Mouse (Mus musculus) liver, embryonic 11.5 days (tissue): ENCODE data around the gene Cpsf3. TPM values are rescaled to one million over a fixed set of nuclear protein-coding genes. Genes with fewer than 3 reads are reported as not detected.

Source experiments
- ATAC-seq: fragments of 200-750 bp; cut with Nextera tagmentation; replicated peaks from 2 replicates; pipeline ENCODE4 v1.8.0; 2017; ENCODE audit warnings: moderate number of reproducible peaks, mild to moderate bottlenecking, moderate TSS enrichment, moderate library complexity; ENCODE audit not compliant: low FRiP score
- DNase-seq: peaks from one replicate; pipeline ENCODE4 v3.0.0-alpha.2; 2017; ENCODE audit warnings: low spot score
- H3K27ac ChIP-seq: fragments of 300-500 bp; sonication (generic); 2 replicates; pipeline ENCODE4 v1.5.1; 2014; ENCODE audit warnings: mild to moderate bottlenecking, low read depth, low read length, control low read depth
- H3K27me3 ChIP-seq: fragments of 300-500 bp; sonication (generic); replicated peaks from 2 replicates; pipeline ENCODE4 v1.6.1; 2014; ENCODE audit warnings: low read length, mixed read lengths; ENCODE audit not compliant: control insufficient read depth, insufficient read depth
- H3K36me3 ChIP-seq: fragments of 300-500 bp; sonication (generic); 2 replicates; pipeline ENCODE4 v1.6.1; 2014; ENCODE audit warnings: mild to moderate bottlenecking, low read length, moderate library complexity, mixed read lengths; ENCODE audit not compliant: control insufficient read depth, insufficient read depth
- H3K4me1 ChIP-seq: fragments of 300-500 bp; sonication (generic); replicated peaks from 2 replicates; pipeline ENCODE4 v1.6.1; 2014; ENCODE audit warnings: low read length, mixed read lengths; ENCODE audit not compliant: control insufficient read depth, insufficient read depth
- H3K4me2 ChIP-seq: fragments of 300-500 bp; sonication (generic); 2 replicates; pipeline ENCODE4 v1.6.1; 2014; ENCODE audit warnings: mild to moderate bottlenecking, control low read depth, moderate library complexity
- H3K4me3 ChIP-seq: fragments of 300-500 bp; sonication (generic); 2 replicates; pipeline ENCODE4 v1.5.1; 2014; ENCODE audit warnings: low read depth, low read length, control low read depth
- H3K9ac ChIP-seq: fragments of 300-500 bp; sonication (generic); 2 replicates; pipeline ENCODE4 v1.6.1; 2014; ENCODE audit warnings: low read depth, low read length, control low read depth
- H3K9me3 ChIP-seq: fragments of 300-500 bp; sonication (generic); 2 replicates; pipeline ENCODE4 v1.6.1; 2016; ENCODE audit warnings: low read length, inconsistent platforms, mixed read lengths; ENCODE audit not compliant: control insufficient read depth
- WGBS: fragments of 180-500 bp; shearing (Covaris S2); extraction: QIAGEN DNeasy Blood & Tissue Kit; methylation state at CpG from one replicate; pipeline ENCODE4 v1.1.7; 2014; 5-methylcytosine and 5-hydroxymethylcytosine counted together
- polyA plus RNA-seq: library from polyadenylated mRNA; unstranded; fragments of >200 nt; fragmentation: Nextera tagmentation; extraction: Ambion mirVana; gene quantifications from 2 replicates; pipeline ENCODE4 v1.2.1, GENCODE M21; 2014

Cpsf3 gene
- polyA plus RNA-seq, 1 experiment from 2014 or later = 110 TPM

DNA sequence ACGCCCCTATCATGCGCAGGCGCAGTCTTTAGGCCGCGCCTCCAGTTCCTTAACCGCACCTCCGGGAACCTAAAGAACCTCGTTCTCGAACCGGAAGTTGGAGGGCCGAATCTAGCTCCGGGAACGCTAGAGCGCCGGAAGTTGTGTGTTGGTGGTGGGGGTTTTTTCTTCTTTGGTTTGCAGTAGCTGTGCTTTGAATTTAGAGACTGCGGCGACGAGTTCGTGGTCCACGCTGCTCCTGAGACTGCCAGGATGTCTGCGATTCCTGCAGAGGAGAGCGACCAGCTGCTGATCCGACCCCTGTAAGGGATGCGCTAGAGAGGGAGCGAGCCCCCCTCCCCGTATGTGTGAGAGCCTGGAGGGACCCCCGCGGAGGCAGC, 1.0 kb downstream of the Cpsf3 start, which contains the start of gene Itgb1bp1:
Itgb1bp1 (minus strand) TSS at position 42 of the 380 bp plus-strand sequence.
- no peaks in the 10 kb centered on the region for H3K9me3 ChIP-seq
- no peaks in the 10 kb centered on the region for H3K27me3 ChIP-seq
- DNase-seq (peak; percentile 96), ATAC-seq (peak; percentile 91)
- peak within 1 kb of the TSS; percentile 84 for H3K4me2 ChIP-seq
- H3K36me3 ChIP-seq = peaks cover 3% of the 10 kb centered on the region; the same call in 1 of the 2 replicates
- H3K9ac ChIP-seq = peak within 1 kb of the TSS; percentile 84
- H3K4me3 ChIP-seq = peak within 1 kb of the TSS; percentile 83
- peak within 1 kb of the TSS; percentile 82 for H3K27ac ChIP-seq
- H3K4me1 ChIP-seq = peaks cover 9% of the 10 kb centered on the region; the same call in 1 of the 2 replicates
- WGBS = 0% methylated on average over 28 of the region's 28 CpGs

GRCm38 (mm10) chr12:21286712-21287650, 1.8 kb downstream of the Cpsf3 start:
- Histone ChIP-seq H3K9me3 (no peaks in the 10 kb centered on the region), H3K27me3 (no peaks in the 10 kb centered on the region), H3K4me1 (peaks cover 9% of the 10 kb centered on the region; the same call in 1 of the 2 replicates), H3K36me3 (peaks cover 9% of the 10 kb centered on the region), H3K9ac (peak overlapping the region; percentile 84), H3K27ac (peak overlapping the region; percentile 82), H3K4me3 (peak overlapping the region; percentile 83), H3K4me2 (peak overlapping the region; percentile 80)
- WGBS = 23% methylated on average over 18 of the region's 18 CpGs
- no peak for ATAC-seq
- no peak for DNase-seq

GRCm38 (mm10) chr12:21288716-21289395, 3.7 kb downstream of the Cpsf3 start:
- no peak overlapping the region for H3K9ac ChIP-seq
- no peak for DNase-seq
- no peak overlapping the region for H3K4me3 ChIP-seq
- WGBS = 91% methylated on average over 3 of the region's 3 CpGs
- no peak for ATAC-seq
- no peak overlapping the region for H3K4me2 ChIP-seq
- H3K27ac ChIP-seq = no peak overlapping the region
- peaks cover 16% of the 10 kb centered on the region for H3K36me3 ChIP-seq
- no peaks in the 10 kb centered on the region for H3K9me3 ChIP-seq
- no peaks in the 10 kb centered on the region for H3K27me3 ChIP-seq
- H3K4me1 ChIP-seq = peaks cover 9% of the 10 kb centered on the region; the same call in 1 of the 2 replicates

DNA sequence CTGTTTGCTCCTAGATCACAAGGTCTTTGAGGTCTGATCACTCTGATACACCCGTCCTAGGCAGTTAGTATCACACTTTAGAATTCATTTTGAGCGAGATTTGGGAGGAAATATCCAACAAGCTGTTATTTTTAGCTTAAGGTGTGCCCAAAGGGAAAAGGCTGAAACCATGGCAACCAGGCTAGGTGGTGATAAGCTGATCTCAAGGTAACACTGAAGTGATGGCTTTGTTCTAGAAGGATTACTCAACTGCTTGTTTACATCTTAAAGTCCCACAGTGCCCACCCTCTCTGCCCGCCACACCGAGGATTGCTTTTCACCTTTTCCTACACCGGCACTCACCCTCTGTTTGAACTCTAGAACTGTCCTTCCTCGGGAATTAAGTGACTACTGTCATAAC, 4.5 kb downstream of the Cpsf3 start:
- H3K9ac ChIP-seq = no peak overlapping the region
- H3K27ac ChIP-seq = no peak overlapping the region
- H3K4me3 ChIP-seq = no peak overlapping the region
- 79% methylated on average over 6 of the region's 6 CpGs for WGBS
- H3K27me3 ChIP-seq = no peaks in the 10 kb centered on the region
- H3K9me3 ChIP-seq = no peaks in the 10 kb centered on the region
- peaks cover 21% of the 10 kb centered on the region for H3K36me3 ChIP-seq
- no peak overlapping the region for H3K4me2 ChIP-seq
- H3K4me1 ChIP-seq = peaks cover 9% of the 10 kb centered on the region; the same call in 1 of the 2 replicates
- ATAC-seq (no peak), DNase-seq (no peak)

DNA sequence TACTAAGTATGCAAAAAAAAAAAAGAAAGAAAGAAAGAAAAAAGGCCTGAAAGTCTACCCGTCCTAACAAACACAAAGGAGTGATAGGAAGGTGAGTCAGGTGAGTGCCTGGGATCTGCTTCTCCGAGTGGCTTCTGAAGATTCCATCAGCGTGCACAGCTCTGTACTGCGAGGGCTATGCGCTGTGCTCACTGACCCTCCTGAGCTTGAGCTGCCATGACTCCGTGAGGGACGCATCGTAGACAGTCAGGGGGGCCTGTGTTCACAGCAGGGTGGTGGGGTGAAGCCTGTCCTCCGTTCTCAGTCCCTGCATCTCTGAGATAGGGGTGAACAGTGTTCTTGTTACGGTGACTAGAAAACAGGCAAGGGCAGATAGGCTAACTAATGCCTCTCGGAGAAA, 13.7 kb downstream of the Cpsf3 start:
- Histone ChIP-seq H3K9me3 (no peaks in the 10 kb centered on the region), H3K27me3 (no peaks in the 10 kb centered on the region), H3K4me1 (no peaks in the 10 kb centered on the region; the same call in 1 of the 2 replicates), H3K27ac (no peak overlapping the region), H3K4me2 (no peak overlapping the region), H3K36me3 (peaks cover 56% of the 10 kb centered on the region), H3K4me3 (no peak overlapping the region), H3K9ac (no peak overlapping the region)
- ATAC-seq (no peak), DNase-seq (no peak)
- WGBS = 91% methylated on average over 11 of the region's 11 CpGs

- DNase-seq (no peak), ATAC-seq (no peak; the same call in 1 of the 2 replicates)
- Histone ChIP-seq H3K4me3 (no peak overlapping the region), H3K4me1 (no peaks in the 10 kb centered on the region; the same call in 1 of the 2 replicates), H3K36me3 (peaks cover 57% of the 10 kb centered on the region), H3K9ac (no peak overlapping the region), H3K9me3 (no peaks in the 10 kb centered on the region), H3K4me2 (no peak overlapping the region), H3K27ac (no peak overlapping the region), H3K27me3 (no peaks in the 10 kb centered on the region)
- WGBS = 79% methylated on average over 7 of the region's 7 CpGs
Observed at GRCm38 (mm10) chr12:21301324-21301723, 16.1 kb downstream of the Cpsf3 start.

DNA sequence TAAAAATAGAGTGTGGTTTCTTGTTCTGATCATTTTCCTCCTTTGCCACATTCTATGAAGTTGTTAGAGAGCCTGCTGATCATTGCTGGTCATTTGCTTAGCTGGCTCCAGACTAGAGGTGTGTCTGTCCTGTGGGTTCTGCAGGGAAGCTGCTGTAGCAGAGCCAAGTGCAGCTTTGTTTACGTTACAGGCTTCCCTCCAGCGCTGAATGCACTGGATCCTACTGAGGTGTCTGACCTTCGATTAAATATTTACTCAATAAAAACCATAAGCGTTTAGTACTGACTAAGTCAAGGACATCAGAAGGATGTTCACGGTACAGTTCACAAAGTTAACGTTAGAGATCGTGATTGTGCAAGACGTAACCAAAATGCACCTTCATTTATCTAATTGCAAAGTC, 16.7 kb downstream of the Cpsf3 start:
- Histone ChIP-seq H3K27ac (peak overlapping the region; percentile 41; the same call in 1 of the 2 replicates), H3K9me3 (no peaks in the 10 kb centered on the region), H3K4me3 (no peak overlapping the region), H3K27me3 (no peaks in the 10 kb centered on the region), H3K9ac (no peak overlapping the region), H3K4me1 (no peaks in the 10 kb centered on the region; the same call in 1 of the 2 replicates), H3K36me3 (peaks cover 60% of the 10 kb centered on the region), H3K4me2 (no peak overlapping the region)
- 81% methylated on average over 8 of the region's 8 CpGs for WGBS
- ATAC-seq (no peak), DNase-seq (no peak)

DNA sequence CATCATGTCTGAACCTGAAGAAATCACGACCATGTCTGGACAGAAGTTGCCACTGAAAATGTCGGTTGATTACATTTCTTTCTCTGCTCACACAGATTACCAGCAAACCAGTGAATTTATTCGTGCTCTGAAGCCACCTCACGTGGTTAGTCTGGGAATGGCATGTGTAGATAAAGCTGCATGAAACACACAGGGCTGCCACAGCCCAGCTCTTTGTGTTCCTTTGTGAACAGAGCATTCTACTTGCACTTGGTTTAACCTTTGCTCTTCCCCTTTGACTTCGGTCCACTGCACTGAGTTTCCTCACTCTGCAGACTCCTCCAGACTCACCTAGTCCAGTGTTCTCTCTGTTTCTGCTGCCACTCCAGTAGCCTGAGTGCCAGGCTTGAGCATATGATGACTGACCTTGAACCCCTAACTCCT, 17.2 kb downstream of the Cpsf3 start:
- Histone ChIP-seq H3K9ac (no peak overlapping the region), H3K27me3 (no peaks in the 10 kb centered on the region), H3K36me3 (peaks cover 59% of the 10 kb centered on the region), H3K4me3 (no peak overlapping the region), H3K27ac (no peak overlapping the region), H3K4me2 (no peak overlapping the region), H3K4me1 (no peaks in the 10 kb centered on the region; the same call in 1 of the 2 replicates), H3K9me3 (no peaks in the 10 kb centered on the region)
- DNase-seq = no peak
- peak; percentile 71 for ATAC-seq
- 49% methylated on average over 5 of the region's 5 CpGs for WGBS
